Mouse (Mus musculus) midbrain, postnatal 0 days (tissue): Measurements from ENCODE around the gene Xxylt1. TPM values are rescaled to one million over a fixed set of nuclear protein-coding genes. Genes with fewer than 3 reads are reported as not detected.

Experiments used
- ATAC-seq: fragments of 200-750 bp; cut with Nextera tagmentation; 2 replicates; pipeline ENCODE4 v1.8.0; 2017; ENCODE audit warnings: moderate number of reproducible peaks, mild to moderate bottlenecking, moderate TSS enrichment, moderate library complexity; ENCODE audit not compliant: low FRiP score
- DNase-seq: peaks from one replicate; pipeline ENCODE4 v3.0.0-alpha.2; 2015; ENCODE audit warnings: low spot score
- H3K27ac ChIP-seq: fragments of 300-500 bp; sonication (generic); 2 replicates; pipeline ENCODE4 v1.5.1; 2014; ENCODE audit warnings: low read depth, mild to moderate bottlenecking, low read length, mixed read lengths
- H3K27me3 ChIP-seq: fragments of 300-500 bp; sonication (generic); 2 replicates; pipeline ENCODE4 v1.6.1; 2014; ENCODE audit warnings: low read length, control low read depth, mixed read lengths; ENCODE audit not compliant: insufficient read depth
- H3K36me3 ChIP-seq: fragments of 300-500 bp; sonication (generic); 2 replicates; pipeline ENCODE4 v1.6.1; 2014; ENCODE audit warnings: low read length, control low read depth, mixed read lengths; ENCODE audit not compliant: insufficient read depth
- H3K4me1 ChIP-seq: fragments of 300-500 bp; sonication (generic); 2 replicates; pipeline ENCODE4 v1.6.1; 2014; ENCODE audit warnings: mild to moderate bottlenecking, control low read depth, antibody characterized with exemption, low read length, mixed read lengths; ENCODE audit not compliant: insufficient read depth
- H3K4me2 ChIP-seq: fragments of 300-500 bp; sonication (generic); 2 replicates; pipeline ENCODE4 v1.6.1; 2014; ENCODE audit warnings: low read depth, mild to moderate bottlenecking, low read length, mixed read lengths; ENCODE audit not compliant: poor library complexity, severe bottlenecking
- H3K4me3 ChIP-seq: fragments of 300-500 bp; sonication (generic); 2 replicates; pipeline ENCODE4 v1.5.1; 2014; ENCODE audit warnings: low read depth, mild to moderate bottlenecking, low read length, moderate library complexity
- H3K9ac ChIP-seq: fragments of 300-500 bp; sonication (generic); replicated peaks from 2 replicates; pipeline ENCODE4 v1.6.1; 2014; ENCODE audit warnings: mild to moderate bottlenecking, low read length, moderate library complexity, mixed read lengths; ENCODE audit not compliant: poor library complexity, severe bottlenecking
- H3K9me3 ChIP-seq: fragments of 300-500 bp; sonication (generic); 2 replicates; pipeline ENCODE4 v1.6.1; 2016; ENCODE audit warnings: low read length, control low read depth
- CTCF ChIP-seq: IDR thresholded peaks from 2 replicates; pipeline ENCODE4 v1.5.1; 2016; ENCODE audit warnings: antibody characterized with exemption, mild to moderate bottlenecking
- WGBS: fragments of 180-500 bp; shearing (Covaris S2); extraction: QIAGEN DNeasy Blood & Tissue Kit; methylation state at CpG from one replicate; pipeline ENCODE4 v1.1.7; 2014; 5-methylcytosine and 5-hydroxymethylcytosine counted together
- polyA plus RNA-seq: library from polyadenylated mRNA; unstranded; fragments of >200 nt; fragmentation: Nextera tagmentation; extraction: Ambion mirVana; gene quantifications from 2 replicates; pipeline ENCODE4 v1.2.1, GENCODE M21; 2015
- total RNA-seq: library from RNA; depleted of rRNA; stranded (reverse); fragments of >200 nt; gene quantifications from 2 replicates; pipeline ENCODE4 v1.2.3, GENCODE M21; 2014

Gene Xxylt1
- total and polyA plus RNA-seq, 2 experiments from 2014 or later = 18.2 to 34.5 TPM

DNA sequence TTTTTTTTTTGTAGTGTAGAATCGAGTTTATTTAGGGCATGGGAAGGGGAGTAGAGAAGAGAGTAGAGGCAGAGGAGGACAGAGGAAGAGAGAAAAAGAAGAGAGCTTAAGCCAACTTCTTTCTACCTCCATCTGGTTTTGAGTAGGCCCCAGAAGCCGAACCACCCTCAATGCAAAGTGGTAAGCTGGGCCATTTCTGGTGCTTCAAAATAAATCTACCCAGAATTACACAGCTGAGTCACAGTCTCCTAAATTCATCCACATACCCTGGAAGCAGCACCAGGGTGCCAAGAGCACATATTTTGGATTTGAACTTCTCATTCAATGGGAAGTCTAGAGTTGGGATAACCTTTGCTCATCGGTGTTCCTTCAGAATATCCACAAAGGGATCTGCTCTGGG, 152.1 kb downstream of the Xxylt1 start:
- ATAC-seq = no peak
- H3K9me3 ChIP-seq = 0 out of 2 replicates have a peak, but pooled peaks cover 5% of the 10 kb centered on the region
- no peak overlapping the region for H3K9ac ChIP-seq
- H3K4me1 ChIP-seq = no peaks in the 10 kb centered on the region
- no peak for DNase-seq
- 91% methylated on average over 3 of the region's 3 CpGs for WGBS
- no peak overlapping the region for H3K4me3 ChIP-seq
- no peaks in the 10 kb centered on the region for H3K27me3 ChIP-seq
- no peak overlapping the region for H3K4me2 ChIP-seq
- H3K36me3 ChIP-seq = no peaks in the 10 kb centered on the region
- H3K27ac ChIP-seq = no peak overlapping the region
- TF ChIP-seq CTCF = no peak

DNA sequence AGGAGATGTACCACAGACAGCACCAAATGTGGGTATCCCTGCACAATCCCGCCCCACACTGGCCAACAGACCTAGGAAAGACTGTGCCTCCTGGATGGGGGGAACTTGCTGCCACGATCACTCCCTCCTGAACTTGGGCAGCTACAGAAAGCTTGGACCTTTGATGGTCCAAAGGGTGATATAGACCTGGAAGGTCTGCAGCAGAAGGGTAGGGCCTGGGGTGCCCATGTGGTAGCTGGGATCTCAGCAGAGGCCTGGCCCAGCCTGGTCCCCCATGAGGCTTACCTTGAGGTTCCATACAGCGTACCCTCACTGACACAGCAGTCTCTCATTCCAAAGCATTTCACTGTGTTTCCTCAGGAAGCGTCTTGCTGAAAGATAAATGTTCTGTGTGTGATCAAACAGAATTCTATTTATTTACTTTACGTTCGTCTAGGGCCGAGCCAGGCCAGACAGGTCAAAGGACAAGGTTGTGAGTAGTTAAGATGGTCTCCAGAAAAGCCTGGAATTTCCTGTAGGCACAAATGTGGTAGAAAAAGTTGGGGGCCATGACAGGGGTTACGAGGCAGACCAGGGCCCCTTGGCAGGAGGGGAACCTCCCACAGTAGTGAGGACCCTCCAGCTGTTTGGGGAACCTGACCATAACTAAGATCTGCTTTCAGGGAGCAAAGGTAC, 153.0 kb downstream of the Xxylt1 start:
- Histone ChIP-seq H3K36me3 (no peaks in the 10 kb centered on the region), H3K4me1 (no peaks in the 10 kb centered on the region), H3K27ac (no peak overlapping the region), H3K27me3 (no peaks in the 10 kb centered on the region), H3K9ac (no peak overlapping the region), H3K9me3 (0 out of 2 replicates have a peak, but pooled peaks cover 5% of the 10 kb centered on the region), H3K4me2 (no peak overlapping the region), H3K4me3 (no peak overlapping the region)
- WGBS = 83% methylated on average over 8 of the region's 8 CpGs
- no peak for TF ChIP-seq CTCF
- ATAC-seq (no peak), DNase-seq (no peak)

DNA sequence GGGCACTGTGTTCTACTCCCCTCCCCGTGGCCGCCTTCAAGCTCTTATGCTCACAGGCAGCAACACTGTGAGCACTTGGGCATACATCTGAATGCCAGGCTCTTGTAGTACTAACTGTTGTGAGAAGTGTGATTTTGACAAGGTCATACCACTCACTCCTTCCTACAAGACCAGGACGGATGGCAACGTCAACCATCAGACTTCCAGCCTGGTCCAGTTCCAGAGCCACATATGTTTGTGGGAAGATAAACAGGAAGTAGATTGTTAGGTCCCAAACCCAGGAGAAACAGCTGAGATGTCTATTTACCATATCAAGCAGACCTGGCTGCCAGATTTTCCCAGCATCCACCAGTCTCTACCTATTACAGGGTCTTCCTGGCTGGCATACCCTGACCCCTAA, 155.7 kb downstream of the Xxylt1 start:
- Histone ChIP-seq H3K4me2 (no peak overlapping the region), H3K4me1 (no peaks in the 10 kb centered on the region), H3K27ac (no peak overlapping the region), H3K36me3 (no peaks in the 10 kb centered on the region), H3K27me3 (no peaks in the 10 kb centered on the region), H3K9me3 (0 out of 2 replicates have a peak, but pooled peaks cover 5% of the 10 kb centered on the region), H3K9ac (no peak overlapping the region), H3K4me3 (no peak overlapping the region)
- ATAC-seq (no peak), DNase-seq (no peak)
- 87% methylated on average over 4 of the region's 4 CpGs for WGBS
- no peak for TF ChIP-seq CTCF

DNA sequence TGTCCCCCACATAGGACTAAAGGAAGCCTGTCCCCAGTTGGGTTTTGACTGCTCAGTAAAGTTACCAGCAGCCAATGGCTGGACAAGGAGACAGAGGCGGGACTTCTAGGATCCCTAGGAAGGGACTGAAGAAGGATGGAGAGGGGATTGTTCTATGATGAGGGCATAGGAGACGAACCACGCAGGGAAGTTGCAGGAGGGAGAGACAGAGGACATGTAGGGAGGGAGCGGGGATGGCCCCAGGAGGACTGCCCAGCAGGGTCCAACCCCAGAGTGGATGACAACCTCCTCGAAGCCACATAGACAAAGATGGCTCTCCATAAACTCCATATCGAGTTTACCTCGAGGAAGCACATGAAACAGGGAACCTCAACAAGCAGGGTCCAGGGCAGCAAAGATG, 157.3 kb downstream of the Xxylt1 start:
- Histone ChIP-seq H3K9ac (no peak overlapping the region), H3K4me3 (no peak overlapping the region), H3K4me2 (no peak overlapping the region), H3K36me3 (no peaks in the 10 kb centered on the region), H3K27ac (no peak overlapping the region), H3K9me3 (no peaks in the 10 kb centered on the region), H3K27me3 (no peaks in the 10 kb centered on the region), H3K4me1 (no peaks in the 10 kb centered on the region)
- DNase-seq (no peak), ATAC-seq (no peak)
- WGBS = 75% methylated on average over 7 of the region's 7 CpGs
- no peak for TF ChIP-seq CTCF

DNA sequence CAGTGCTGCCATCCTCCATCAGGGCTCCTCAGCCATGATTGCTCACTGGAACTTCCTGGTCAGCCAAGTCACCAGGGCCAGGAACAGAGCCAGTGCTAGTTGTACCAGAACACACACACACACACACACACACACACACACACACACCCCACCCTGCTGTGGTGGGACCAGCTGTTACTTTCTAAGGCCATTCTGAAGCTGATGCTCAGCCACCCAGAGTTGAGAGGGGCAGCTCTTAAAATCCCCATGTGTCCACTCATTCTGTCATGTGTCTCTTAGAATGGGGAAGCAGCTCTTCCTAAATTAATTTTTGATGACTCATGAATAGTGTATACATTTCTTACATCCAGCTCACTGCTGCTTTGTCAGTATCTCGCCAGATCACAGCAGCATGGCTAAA, 158.7 kb downstream of the Xxylt1 start:
- Histone ChIP-seq H3K4me2 (no peak overlapping the region), H3K27ac (no peak overlapping the region), H3K4me1 (no peaks in the 10 kb centered on the region), H3K4me3 (no peak overlapping the region), H3K9me3 (no peaks in the 10 kb centered on the region), H3K27me3 (no peaks in the 10 kb centered on the region), H3K9ac (no peak overlapping the region), H3K36me3 (no peaks in the 10 kb centered on the region)
- WGBS = 53% methylated on average over 1 of the region's 1 CpGs
- DNase-seq (no peak), ATAC-seq (no peak)
- no peak for TF ChIP-seq CTCF

DNA sequence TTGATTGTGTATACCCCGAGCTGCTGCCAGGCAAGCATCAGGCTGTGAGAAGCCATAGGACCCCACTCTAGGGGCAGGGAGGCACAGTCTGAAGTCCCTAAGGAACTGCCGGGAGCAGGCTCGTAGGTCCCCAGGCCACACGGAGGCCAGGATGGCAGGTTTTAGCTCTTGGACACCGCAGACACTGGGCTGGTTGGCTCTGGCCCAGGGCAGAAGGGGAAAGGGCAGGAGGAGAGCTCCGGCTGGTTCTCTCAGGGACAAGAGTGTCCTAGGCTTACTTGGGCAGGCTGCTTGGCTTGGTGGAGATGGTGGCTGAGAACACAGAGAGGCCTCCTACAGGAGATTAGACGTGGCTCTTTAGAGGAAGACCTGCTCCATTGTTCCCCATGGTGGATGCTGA, 162.4 kb downstream of the Xxylt1 start:
- no peak overlapping the region for H3K4me2 ChIP-seq
- 93% methylated on average over 7 of the region's 7 CpGs for WGBS

More for the DNA sequence above, 162.4 kb downstream of the Xxylt1 start:
- H3K36me3 ChIP-seq = no peaks in the 10 kb centered on the region
- no peak overlapping the region for H3K27ac ChIP-seq
- no peak for DNase-seq
- H3K9me3 ChIP-seq = no peaks in the 10 kb centered on the region
- H3K27me3 ChIP-seq = no peaks in the 10 kb centered on the region
- no peak for ATAC-seq
- H3K4me1 ChIP-seq = no peaks in the 10 kb centered on the region
- H3K9ac ChIP-seq = no peak overlapping the region
- H3K4me3 ChIP-seq = no peak overlapping the region
- no peak for TF ChIP-seq CTCF
